Mouse (Mus musculus) lung, postnatal 0 days (tissue): ENCODE measurements around the gene Flcn.

Source experiments
- CTCF ChIP-seq: IDR thresholded peaks from 2 replicates; pipeline ENCODE4 v1.5.1; 2016; ENCODE audit warnings: antibody characterized with exemption, mild to moderate bottlenecking
- EP300 ChIP-seq: IDR thresholded peaks from 2 replicates; pipeline ENCODE4 v1.6.1; 2016; ENCODE audit warnings: antibody characterized with exemption, mild to moderate bottlenecking, control low read depth

- TF ChIP-seq CTCF (peak; percentile 75), EP300 (peak; percentile 24; the same call in 1 of the 2 replicates)
These were observed 37.3 kb upstream of the Flcn start for GRCm38 (mm10) chr11:59847131-59847530.
